Mouse (Mus musculus): ENCODE measurements around the gene Ech1. TPM values are rescaled to one million over a fixed set of nuclear protein-coding genes. Genes with fewer than 3 reads are reported as not detected.

Gene Ech1
- polyA plus RNA-seq, 1 experiment from 2014 or later: 94.7 TPM

DNA sequence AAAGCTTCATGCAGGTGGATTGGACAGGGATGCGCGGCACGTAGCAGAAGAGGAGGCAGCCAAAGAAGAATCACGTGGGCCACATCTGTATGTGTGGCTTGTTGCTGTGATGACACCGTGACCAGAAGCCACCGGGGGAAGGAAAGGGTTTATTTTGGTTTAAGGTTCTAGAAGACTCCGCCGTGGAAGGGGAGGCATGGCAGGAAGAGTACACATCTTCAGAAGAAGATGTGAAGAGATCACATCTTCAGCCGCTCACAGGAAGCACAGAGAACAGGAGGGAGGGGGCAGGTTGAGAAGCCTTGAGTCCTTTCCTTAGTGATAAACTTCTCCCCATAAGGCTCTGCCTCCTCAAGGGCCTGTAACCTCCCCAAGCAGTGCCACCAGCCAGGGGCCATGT, 25.0 kb upstream of the Ech1 start:
- no peak overlapping the region for H3K9ac ChIP-seq (ENCODE audit: low read length)
- H3K9me3 ChIP-seq (ENCODE audit: control insufficient read depth, low read length): no peaks in the 10 kb centered on the region
- H3K36me3 ChIP-seq (ENCODE audit: control insufficient read depth, insufficient read depth, low read length): no peaks in the 10 kb centered on the region
- WGBS: 94% methylated on average over 9 of the region's 9 CpGs
- H3K4me3 ChIP-seq (ENCODE audit: low read depth, low read length): no peak overlapping the region
- DNase-seq (ENCODE audit: low spot score) (no peak), ATAC-seq (ENCODE audit: insufficient number of reproducible peaks, low FRiP score, low TSS enrichment, low read depth) (no peak)
- peaks cover 20% of the 10 kb centered on the region for H3K4me1 ChIP-seq (ENCODE audit: control insufficient read depth, insufficient read depth, low read length)
- H3K27ac ChIP-seq (replicated peaks; ENCODE audit: low read depth, low read length): no peak overlapping the region
- no peaks in the 10 kb centered on the region for H3K27me3 ChIP-seq (ENCODE audit: control insufficient read depth, insufficient read depth, low read length)
- no peak overlapping the region for H3K4me2 ChIP-seq (ENCODE audit: low read depth, severe bottlenecking)

GRCm38 (mm10) chr7:28801451-28801850, 23.6 kb upstream of the Ech1 start:
- no peak overlapping the region for H3K4me2 ChIP-seq (ENCODE audit: low read depth, severe bottlenecking)
- H3K9me3 ChIP-seq (ENCODE audit: control insufficient read depth, low read length): no peaks in the 10 kb centered on the region
- no peak for DNase-seq (ENCODE audit: low spot score)
- ATAC-seq (ENCODE audit: insufficient number of reproducible peaks, low FRiP score, low TSS enrichment, low read depth): no peak
- WGBS: 71% methylated on average over 3 of the region's 3 CpGs
- H3K9ac ChIP-seq (ENCODE audit: low read length): no peak overlapping the region
- H3K27me3 ChIP-seq (ENCODE audit: control insufficient read depth, insufficient read depth, low read length): no peaks in the 10 kb centered on the region
- H3K4me1 ChIP-seq (ENCODE audit: control insufficient read depth, insufficient read depth, low read length): peaks cover 20% of the 10 kb centered on the region
- H3K36me3 ChIP-seq (ENCODE audit: control insufficient read depth, insufficient read depth, low read length): no peaks in the 10 kb centered on the region
- H3K27ac ChIP-seq (replicated peaks; ENCODE audit: low read depth, low read length): no peak overlapping the region
- no peak overlapping the region for H3K4me3 ChIP-seq (ENCODE audit: low read depth, low read length)

GRCm38 (mm10) chr7:28801901-28802670, 22.9 kb upstream of the Ech1 start:
- Histone ChIP-seq H3K9me3 (ENCODE audit: control insufficient read depth, low read length) (no peaks in the 10 kb centered on the region), H3K9ac (ENCODE audit: low read length) (0 out of 2 replicates have a peak overlapping the region, but pooled peaks have one; percentile 5), H3K27me3 (ENCODE audit: control insufficient read depth, insufficient read depth, low read length) (no peaks in the 10 kb centered on the region), H3K4me2 (ENCODE audit: low read depth, severe bottlenecking) (peak overlapping the region; percentile 19; the same call in 1 of the 2 replicates), H3K27ac (replicated peaks; ENCODE audit: low read depth, low read length) (peak overlapping the region; percentile 83), H3K36me3 (ENCODE audit: control insufficient read depth, insufficient read depth, low read length) (no peaks in the 10 kb centered on the region), H3K4me3 (ENCODE audit: low read depth, low read length) (no peak overlapping the region), H3K4me1 (ENCODE audit: control insufficient read depth, insufficient read depth, low read length) (peaks cover 18% of the 10 kb centered on the region)
- no peak for ATAC-seq (ENCODE audit: insufficient number of reproducible peaks, low FRiP score, low TSS enrichment, low read depth)
- 22% methylated on average over 10 of the region's 10 CpGs for WGBS
- DNase-seq (ENCODE audit: low spot score): peak; percentile 66

- peak overlapping the region; percentile 19; the same call in 1 of the 2 replicates for H3K4me2 ChIP-seq (ENCODE audit: low read depth, severe bottlenecking)
Measured at GRCm38 (mm10) chr7:28802846-28803588, 22.0 kb upstream of the Ech1 start.

DNA sequence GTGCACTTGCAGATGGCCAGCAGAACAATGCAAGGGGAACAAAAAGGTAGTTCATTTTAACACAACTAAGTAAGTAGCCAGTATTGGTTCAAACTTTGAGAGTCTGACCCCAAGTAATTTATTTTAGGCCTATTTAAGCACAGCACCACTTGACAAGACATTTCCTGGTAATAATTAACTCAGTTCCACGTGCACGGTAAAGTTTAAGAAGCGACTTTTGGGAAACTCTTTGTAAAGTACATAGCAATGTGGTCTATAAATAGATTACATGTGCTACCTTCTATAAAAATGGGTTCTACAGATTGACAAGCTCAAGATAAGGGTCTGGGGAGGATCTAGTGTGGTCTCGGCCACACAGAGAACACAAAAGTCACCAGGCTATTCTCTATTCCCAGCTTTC, 21.3 kb upstream of the Ech1 start:
- H3K4me1 ChIP-seq (ENCODE audit: control insufficient read depth, insufficient read depth, low read length): peaks cover 26% of the 10 kb centered on the region
- no peaks in the 10 kb centered on the region for H3K27me3 ChIP-seq (ENCODE audit: control insufficient read depth, insufficient read depth, low read length)
- no peaks in the 10 kb centered on the region for H3K36me3 ChIP-seq (ENCODE audit: control insufficient read depth, insufficient read depth, low read length)
- no peak overlapping the region for H3K4me2 ChIP-seq (ENCODE audit: low read depth, severe bottlenecking)
- H3K9ac ChIP-seq (ENCODE audit: low read length): no peak overlapping the region
- no peak overlapping the region for H3K4me3 ChIP-seq (ENCODE audit: low read depth, low read length)
- WGBS: 39% methylated on average over 4 of the region's 4 CpGs
- DNase-seq (ENCODE audit: low spot score): no peak
- ATAC-seq (ENCODE audit: insufficient number of reproducible peaks, low FRiP score, low TSS enrichment, low read depth): no peak
- no peaks in the 10 kb centered on the region for H3K9me3 ChIP-seq (ENCODE audit: control insufficient read depth, low read length)
- no peak overlapping the region for H3K27ac ChIP-seq (replicated peaks; ENCODE audit: low read depth, low read length)

More at GRCm38 (mm10) chr7:28802846-28803588, 22.0 kb upstream of the Ech1 start:
- Histone ChIP-seq H3K4me3 (ENCODE audit: low read depth, low read length) (no peak overlapping the region), H3K36me3 (ENCODE audit: control insufficient read depth, insufficient read depth, low read length) (no peaks in the 10 kb centered on the region), H3K9me3 (ENCODE audit: control insufficient read depth, low read length) (no peaks in the 10 kb centered on the region), H3K4me1 (ENCODE audit: control insufficient read depth, insufficient read depth, low read length) (peaks cover 22% of the 10 kb centered on the region), H3K9ac (ENCODE audit: low read length) (no peak overlapping the region), H3K27ac (replicated peaks; ENCODE audit: low read depth, low read length) (peak overlapping the region; percentile 83), H3K27me3 (ENCODE audit: control insufficient read depth, insufficient read depth, low read length) (no peaks in the 10 kb centered on the region)
- DNase-seq (ENCODE audit: low spot score) (no peak), ATAC-seq (ENCODE audit: insufficient number of reproducible peaks, low FRiP score, low TSS enrichment, low read depth) (peak; percentile 49; the same call in 1 of the 2 replicates)
- WGBS: 6% methylated on average over 10 of the region's 10 CpGs

- H3K9me3 ChIP-seq (ENCODE audit: control insufficient read depth, low read length): no peaks in the 10 kb centered on the region
- no peak overlapping the region for H3K4me2 ChIP-seq (ENCODE audit: low read depth, severe bottlenecking)
- no peak overlapping the region for H3K9ac ChIP-seq (ENCODE audit: low read length)
- ATAC-seq (ENCODE audit: insufficient number of reproducible peaks, low FRiP score, low TSS enrichment, low read depth): no peak
- H3K4me1 ChIP-seq (ENCODE audit: control insufficient read depth, insufficient read depth, low read length): peaks cover 26% of the 10 kb centered on the region
- no peak overlapping the region for H3K27ac ChIP-seq (replicated peaks; ENCODE audit: low read depth, low read length)
- 86% methylated on average over 4 of the region's 4 CpGs for WGBS
- DNase-seq (ENCODE audit: low spot score): no peak
- no peak overlapping the region for H3K4me3 ChIP-seq (ENCODE audit: low read depth, low read length)
- no peaks in the 10 kb centered on the region; the same call in 1 of the 2 replicates for H3K36me3 ChIP-seq (ENCODE audit: control insufficient read depth, insufficient read depth, low read length)
- no peaks in the 10 kb centered on the region for H3K27me3 ChIP-seq (ENCODE audit: control insufficient read depth, insufficient read depth, low read length)
Measured at GRCm38 (mm10) chr7:28806869-28807268, 18.1 kb upstream of the Ech1 start.

GRCm38 (mm10) chr7:28807641-28808220, 17.3 kb upstream of the Ech1 start:
- Histone ChIP-seq H3K27ac (replicated peaks; ENCODE audit: low read depth, low read length) (no peak overlapping the region; the same call in 1 of the 2 replicates), H3K27me3 (ENCODE audit: control insufficient read depth, insufficient read depth, low read length) (no peaks in the 10 kb centered on the region), H3K9ac (ENCODE audit: low read length) (peak overlapping the region; percentile 92; the same call in 1 of the 2 replicates), H3K4me3 (ENCODE audit: low read depth, low read length) (peak overlapping the region; percentile 76), H3K36me3 (ENCODE audit: control insufficient read depth, insufficient read depth, low read length) (peaks cover 1% of the 10 kb centered on the region; the same call in 1 of the 2 replicates), H3K4me1 (ENCODE audit: control insufficient read depth, insufficient read depth, low read length) (peaks cover 27% of the 10 kb centered on the region), H3K9me3 (ENCODE audit: control insufficient read depth, low read length) (no peaks in the 10 kb centered on the region), H3K4me2 (ENCODE audit: low read depth, severe bottlenecking) (peak overlapping the region; percentile 97)
- 52% methylated on average over 8 of the region's 8 CpGs for WGBS
- ATAC-seq (ENCODE audit: insufficient number of reproducible peaks, low FRiP score, low TSS enrichment, low read depth) (no peak), DNase-seq (ENCODE audit: low spot score) (no peak)

- DNase-seq (ENCODE audit: low spot score): no peak
Measured at GRCm38 (mm10) chr7:28808221-28808941, 16.6 kb upstream of the Ech1 start, which contains the start of gene Hnrnpl. Gene Hnrnpl, plus strand, starts transcription at chr7:28808541.

More at GRCm38 (mm10) chr7:28808221-28808941, 16.6 kb upstream of the Ech1 start, which contains the start of gene Hnrnpl:
- 4% methylated on average over 35 of the region's 35 CpGs for WGBS
- peak within 1 kb of the TSS; percentile 97 for H3K4me2 ChIP-seq (ENCODE audit: low read depth, severe bottlenecking)
- H3K9me3 ChIP-seq (ENCODE audit: control insufficient read depth, low read length): no peaks in the 10 kb centered on the region
- peak within 1 kb of the TSS; percentile 76 for H3K4me3 ChIP-seq (ENCODE audit: low read depth, low read length)
- peak within 1 kb of the TSS; percentile 99 for H3K27ac ChIP-seq (replicated peaks; ENCODE audit: low read depth, low read length)
- peaks cover 26% of the 10 kb centered on the region for H3K4me1 ChIP-seq (ENCODE audit: control insufficient read depth, insufficient read depth, low read length)
- peak; percentile 4; the same call in 1 of the 2 replicates for ATAC-seq (ENCODE audit: insufficient number of reproducible peaks, low FRiP score, low TSS enrichment, low read depth)
- H3K9ac ChIP-seq (ENCODE audit: low read length): peak within 1 kb of the TSS; percentile 92
- no peaks in the 10 kb centered on the region for H3K27me3 ChIP-seq (ENCODE audit: control insufficient read depth, insufficient read depth, low read length)
- H3K36me3 ChIP-seq (ENCODE audit: control insufficient read depth, insufficient read depth, low read length): peaks cover 8% of the 10 kb centered on the region

Measured in limb, embryonic 11.5 days (tissue).